Mouse (Mus musculus): ENCODE measurements around the gene Smpdl3b.
"Not testable (repeated sequence)": the region's sequence is repeated elsewhere in the genome, so short reads cannot be mapped to it uniquely, and the experiment has no call there.

Gene Smpdl3b

DNA sequence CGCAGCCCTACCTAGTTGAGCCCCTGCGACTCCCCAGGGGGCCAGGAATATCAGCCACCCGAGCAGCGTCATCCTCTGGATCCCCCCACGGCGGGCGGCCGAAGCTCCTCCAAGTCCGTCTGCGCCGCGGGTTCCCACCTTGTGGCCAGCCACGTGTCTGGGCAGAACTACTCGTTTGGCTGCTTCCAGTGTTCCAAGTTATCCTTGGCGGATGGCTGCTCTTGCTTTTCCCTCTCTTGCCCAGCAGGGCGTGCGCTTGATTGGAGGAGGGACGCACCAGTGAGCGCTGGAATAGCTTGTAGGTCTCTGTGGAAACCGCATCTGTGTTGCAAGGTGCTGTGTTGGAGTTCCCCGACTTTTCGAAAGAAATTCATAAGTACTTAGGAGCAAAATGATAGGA is at the start of gene Smpdl3b:
Gene Smpdl3b (minus strand): TSS at position 279 of the 400 bp plus-strand sequence.
- peak; percentile 66 for DNase-seq (ENCODE audit: low spot score)

DNA sequence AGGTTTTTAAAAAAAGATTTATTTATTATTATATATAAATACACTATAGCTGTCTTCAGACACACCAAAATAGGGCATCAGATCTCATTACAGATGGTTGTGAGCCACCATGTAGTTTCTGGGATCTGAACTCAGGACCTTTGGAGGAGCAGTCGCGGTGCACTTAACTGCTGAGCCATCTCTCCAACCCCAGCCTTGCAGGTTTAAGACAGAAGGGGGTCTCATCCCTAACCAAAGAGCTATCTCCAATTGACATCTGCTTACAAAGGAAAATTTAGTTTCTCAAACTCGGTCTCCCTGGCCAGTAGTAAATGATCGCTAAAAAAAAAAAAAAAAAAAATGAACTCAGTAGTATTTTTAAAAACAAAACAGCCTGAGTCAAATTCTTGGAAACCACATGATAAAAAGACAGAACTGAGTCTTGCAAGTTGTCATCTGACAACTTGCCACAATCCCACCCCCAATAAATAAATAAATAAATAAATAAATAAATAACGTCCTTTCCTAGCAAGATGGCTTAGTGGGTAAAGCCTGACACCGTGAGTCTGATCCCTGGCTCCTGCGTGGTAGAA is 49.7 kb upstream of the Smpdl3b start:
- DNase-seq (ENCODE audit: low spot score), result no peak

DNA sequence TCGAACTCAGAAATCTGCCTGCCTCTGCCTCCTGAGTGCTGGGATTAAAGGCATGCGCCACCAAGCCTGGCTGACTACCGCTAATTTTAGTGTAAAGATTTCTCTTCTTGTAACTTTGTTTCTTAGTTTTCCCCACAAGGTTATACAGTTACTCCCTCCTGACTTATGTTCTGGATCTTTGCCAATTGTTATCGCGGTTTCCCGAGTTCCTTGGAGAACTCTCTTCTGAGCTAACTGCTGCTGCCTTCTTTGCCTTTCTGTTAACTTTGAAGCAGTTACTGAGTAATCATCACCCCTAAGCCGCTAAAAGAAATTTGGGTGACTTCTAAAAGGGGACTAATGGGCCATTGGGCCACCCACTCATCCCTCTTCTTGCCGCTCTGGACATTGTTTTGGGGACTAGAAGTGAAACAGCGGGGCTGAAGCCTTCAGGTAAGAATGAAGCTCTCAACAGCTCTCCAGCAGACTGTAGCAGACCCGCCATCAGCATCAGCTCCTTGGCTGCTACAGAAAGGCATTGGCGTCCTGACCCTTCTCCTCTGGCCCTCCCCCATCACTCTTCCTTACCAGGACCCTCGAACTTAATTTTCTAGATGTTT is 48.6 kb upstream of the Smpdl3b start:
- no peak for DNase-seq (ENCODE audit: low spot score)

DNA sequence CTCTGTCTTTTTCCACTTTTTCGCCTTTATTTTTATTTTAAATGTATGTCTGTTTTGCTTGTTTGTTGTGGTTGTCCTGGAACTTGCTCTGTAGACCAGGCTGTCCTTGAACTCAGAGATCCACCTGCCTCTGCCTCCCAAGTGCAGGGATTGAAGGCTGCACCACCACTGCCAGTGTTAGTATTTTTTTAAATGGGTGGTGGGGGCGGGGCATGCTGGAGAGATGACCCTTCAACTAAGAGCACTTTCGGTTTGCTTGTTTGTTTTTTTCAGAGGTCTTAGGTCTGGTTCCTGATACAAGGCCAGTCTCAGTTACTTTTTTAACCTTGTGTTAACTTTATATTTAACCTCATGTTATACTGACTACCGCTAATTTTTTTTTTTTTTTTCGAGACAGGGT is 48.1 kb upstream of the Smpdl3b start:
- no peak for DNase-seq (ENCODE audit: low spot score)

DNA sequence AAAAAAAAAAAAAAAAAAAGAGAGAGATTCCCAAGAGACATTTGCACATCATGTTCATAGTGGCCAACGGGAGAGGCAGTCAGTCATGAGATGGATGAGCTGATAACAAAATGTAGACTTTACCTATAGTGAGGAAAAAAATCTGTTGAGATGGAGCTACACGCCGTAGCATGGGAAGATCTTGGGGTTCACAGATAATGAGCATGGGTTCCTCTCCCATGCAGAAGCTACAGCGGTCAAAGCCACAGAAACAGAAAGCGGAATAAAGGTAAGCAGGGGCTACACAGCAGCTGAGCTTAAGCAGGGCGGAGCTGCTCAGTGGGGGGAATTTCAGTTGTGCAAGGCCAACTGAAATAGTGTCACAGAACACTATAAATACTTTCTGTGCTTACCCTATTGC is 47.3 kb upstream of the Smpdl3b start:
- DNase-seq (ENCODE audit: low spot score), result no peak

DNA sequence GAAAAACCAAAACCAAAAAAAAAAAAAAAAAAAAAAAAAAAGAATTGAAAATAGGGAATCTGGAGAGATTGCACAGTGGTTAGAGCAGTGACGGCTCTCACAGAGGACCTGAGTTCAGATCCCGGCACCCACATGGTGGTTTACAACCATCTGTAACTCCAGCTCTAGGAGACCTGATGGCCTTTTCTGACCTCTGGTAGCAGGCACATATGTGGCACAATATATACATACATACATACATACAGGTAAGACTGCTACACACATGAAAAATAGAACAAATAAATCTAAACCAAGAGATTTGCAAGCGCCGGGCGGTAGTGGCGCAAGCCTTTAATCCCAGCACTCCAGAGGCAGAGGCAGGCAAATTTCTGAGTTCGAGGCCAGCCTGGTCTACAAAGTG is 46.8 kb upstream of the Smpdl3b start:
- DNase-seq (ENCODE audit: low spot score), result no peak

DNA sequence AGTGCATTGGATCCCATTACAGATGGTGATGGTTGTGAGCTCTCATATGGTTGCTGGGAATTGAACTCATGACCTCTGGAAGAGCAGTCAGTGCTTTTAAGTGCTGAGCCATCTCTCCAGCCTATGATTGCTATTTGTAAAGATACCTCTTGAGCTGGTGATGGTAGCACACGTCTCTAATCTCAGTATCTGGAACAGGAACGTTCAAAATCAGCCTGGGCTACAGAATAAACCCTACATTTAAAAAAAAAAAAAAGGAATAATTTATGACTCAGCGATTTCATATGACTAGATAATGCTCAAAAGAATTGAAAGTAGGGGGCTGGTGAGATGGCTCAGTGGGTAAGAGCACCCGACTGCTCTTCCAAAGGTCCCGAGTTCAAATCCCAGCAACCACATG is 46.2 kb upstream of the Smpdl3b start:
- DNase-seq (ENCODE audit: low spot score), result no peak

DNA sequence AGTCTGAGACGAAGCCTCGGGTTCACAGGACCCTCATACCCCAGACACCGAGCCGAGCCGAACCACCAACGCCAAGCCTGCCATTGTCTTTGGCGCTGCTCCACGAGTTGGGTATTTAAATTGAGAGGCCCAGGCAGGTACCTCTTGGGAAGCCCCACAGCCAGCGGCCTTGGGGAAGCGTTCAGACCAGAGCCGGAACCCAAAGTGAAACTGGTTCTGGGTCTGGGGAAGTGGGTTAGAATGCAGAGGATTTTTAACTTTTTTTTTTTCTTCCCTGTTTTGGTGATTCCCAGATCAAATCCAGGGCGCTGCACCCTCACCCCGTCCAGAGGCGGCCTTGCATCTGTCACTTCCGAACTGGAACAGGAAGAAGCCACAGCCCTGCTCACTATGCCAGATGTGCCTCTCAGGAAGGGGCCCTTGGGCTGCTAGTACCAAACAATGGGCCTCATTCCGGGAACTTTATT is 45.2 kb upstream of the Smpdl3b start:
- DNase-seq (ENCODE audit: low spot score), result no peak

DNA sequence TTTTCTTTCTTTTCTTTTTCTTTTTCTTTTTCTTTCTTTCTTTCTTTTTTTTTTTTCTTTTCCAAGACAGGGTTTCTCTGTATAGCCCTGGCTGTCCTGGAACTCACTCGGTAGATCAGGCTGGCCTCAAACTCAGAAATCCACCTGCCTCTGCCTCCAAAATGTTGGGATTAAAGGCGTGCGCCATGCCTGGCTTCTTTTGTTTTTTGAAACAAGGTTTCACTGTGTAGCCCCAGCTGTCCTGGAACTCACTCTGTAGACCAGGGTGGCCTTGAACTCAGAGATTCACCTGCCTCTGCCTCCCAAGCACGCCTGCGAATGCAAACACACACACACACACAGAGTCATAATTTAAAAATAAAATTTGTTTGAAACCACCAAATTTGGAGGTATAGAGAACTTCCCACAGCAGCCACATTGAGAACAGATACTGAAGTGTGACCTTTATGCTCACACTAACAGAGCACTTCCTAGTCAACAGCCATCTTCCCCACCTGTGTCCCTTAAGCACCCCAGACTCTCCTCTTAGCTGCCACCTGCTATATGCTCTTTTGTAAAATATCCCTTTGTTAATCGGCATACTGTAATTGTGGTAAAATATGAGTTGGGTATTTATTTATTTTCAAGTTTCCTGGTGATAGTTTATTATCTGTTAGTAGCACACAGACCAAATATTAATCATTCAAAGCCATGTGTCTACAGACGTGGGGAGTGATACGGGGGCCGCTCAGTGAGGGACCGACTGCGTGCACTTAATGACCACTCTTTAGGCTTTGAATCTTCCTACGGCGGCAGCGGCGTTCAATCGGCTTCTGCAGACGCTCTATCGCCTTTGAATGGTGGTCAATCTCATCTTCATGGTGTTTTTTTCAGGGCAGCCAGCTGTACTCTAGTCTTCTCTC is 44.4 kb upstream of the Smpdl3b start:
- DNase-seq (ENCODE audit: low spot score), result no peak

DNA sequence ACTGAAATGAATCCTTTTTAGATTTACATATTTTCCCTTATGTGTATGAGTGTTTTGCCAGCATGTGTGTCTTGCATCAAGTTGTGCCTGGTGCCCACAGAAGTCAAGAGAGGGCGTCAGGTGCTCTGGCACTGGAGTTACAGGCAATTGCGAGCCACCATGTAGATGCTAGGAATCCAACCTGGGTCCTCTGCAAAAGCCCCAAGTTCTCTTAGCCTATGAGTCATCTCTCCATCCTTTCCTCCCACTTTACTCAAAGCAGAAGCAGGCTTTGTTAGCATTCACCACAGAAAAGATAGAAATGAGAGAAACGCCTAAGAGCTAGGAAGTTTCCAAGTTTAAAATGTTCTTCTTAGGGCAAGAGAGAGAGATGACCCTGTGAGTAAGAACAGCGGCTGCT is 42.8 kb upstream of the Smpdl3b start:
- DNase-seq (ENCODE audit: low spot score), result no peak

DNA sequence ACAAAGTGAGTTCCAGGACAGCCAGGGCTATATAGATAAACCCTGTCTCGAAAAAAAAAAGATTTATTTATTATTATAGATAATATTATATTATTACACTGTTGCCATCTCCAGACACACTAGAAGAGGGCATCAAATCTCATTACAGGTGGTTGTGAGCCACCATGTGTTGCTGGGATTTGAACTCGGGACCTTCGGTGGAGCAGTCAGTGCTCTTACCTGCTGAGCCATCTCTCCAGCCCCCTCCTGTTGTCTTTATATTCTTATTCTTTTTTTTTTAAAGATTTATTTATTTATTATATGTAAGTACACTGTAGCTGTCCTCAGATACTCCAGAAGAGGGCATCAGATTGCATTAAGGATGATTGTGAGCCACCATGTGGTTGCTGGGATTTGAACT is 41.6 kb upstream of the Smpdl3b start:
- not testable (repeated sequence) for DNase-seq (ENCODE audit: low spot score)

DNA sequence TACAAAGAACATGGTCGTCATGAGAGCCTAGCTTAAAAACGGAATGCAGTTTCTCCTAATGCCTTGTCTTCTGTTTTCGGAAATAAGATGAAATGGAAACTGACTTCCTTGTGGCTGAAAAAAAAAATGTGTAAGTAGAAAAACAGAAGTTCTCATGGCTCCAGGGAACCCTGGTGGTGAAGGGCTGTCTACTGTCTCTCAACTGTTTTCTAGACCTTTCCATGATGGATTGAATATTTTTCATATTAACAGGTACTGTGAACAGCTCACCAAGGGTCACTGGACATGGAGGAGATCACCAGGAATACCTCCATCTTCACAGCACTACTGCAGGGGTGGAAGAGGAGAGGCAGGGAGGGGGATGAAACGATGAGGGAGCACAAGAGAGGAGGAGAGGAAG is 41.0 kb upstream of the Smpdl3b start:
- no peak for DNase-seq (ENCODE audit: low spot score)

DNA sequence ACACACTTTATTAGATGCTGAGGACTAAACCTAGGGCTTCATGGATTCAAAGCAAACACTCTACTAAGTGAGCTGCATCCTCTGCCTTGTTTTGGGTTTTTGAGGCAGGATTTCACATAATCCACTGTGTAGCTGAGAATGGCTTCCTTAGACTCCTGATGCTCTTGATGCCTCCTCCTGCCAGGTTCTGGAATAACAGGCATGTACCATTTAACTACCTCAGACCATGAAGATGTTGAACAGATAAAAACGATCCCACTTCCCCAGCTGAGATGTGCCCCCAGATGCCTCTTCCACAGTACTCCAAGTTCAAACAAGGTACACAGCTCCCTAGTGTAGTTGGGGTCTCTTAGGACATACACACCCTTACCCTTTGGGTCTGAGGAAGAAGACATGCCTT is 40.4 kb upstream of the Smpdl3b start:
- no peak for DNase-seq (ENCODE audit: low spot score)

DNA sequence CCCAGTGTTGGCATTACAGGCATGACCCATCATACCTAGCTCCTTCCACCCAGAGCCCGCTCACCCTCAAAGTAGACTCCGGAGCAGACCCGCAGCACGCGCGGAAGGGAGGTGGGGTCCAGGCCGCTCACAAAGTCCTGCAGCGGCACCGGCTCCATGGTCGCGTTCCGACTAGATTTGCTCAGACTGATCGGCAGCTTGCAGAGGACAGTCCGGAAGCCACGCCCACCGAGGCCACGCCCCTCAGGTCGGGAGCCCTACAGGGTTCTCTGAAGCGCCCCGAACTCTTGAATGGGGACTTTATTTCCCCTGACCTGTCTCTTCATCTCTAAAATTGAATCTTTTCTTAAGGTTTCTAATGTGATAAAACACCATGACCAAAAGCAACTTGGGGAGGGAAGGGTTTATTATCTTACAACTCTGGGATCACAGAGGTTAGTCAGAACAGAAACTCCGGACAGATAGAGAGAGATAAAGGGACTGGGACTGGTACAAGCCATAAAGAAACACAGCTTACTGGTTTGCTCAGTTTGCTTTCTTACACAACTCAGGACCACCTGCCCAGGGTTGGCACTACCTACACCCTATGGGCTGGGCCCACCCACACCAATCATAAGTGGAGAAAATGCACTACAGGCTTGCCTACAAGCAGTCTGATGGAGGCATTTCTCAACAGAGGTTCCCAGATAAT is 39.3 kb upstream of the Smpdl3b start, which contains the start of gene Themis2:
Gene Themis2 (minus strand): TSS at position 192 of the 691 bp plus-strand sequence.
- DNase-seq (ENCODE audit: low spot score), result peak; percentile 42

DNA sequence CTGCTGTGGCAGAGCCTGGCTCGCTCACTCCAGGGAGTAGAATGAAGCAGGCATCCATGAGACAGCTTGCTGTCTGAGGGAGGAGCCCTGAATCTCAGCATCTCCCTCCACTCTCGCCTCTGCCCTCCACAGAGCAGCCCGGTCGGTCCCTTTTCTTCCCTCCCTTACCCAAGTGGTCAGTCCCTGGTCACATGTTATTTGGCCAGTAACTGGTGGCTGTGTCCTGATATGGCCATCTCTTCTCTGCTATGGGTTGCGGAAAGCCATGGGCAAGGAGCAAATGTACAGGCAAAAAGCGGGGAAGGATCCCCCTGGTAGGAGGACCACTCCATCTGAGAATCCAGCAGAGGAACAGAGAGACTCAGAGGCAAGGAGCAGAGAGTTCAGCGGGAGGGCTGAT is 38.1 kb upstream of the Smpdl3b start:
- DNase-seq (ENCODE audit: low spot score), result no peak

DNA sequence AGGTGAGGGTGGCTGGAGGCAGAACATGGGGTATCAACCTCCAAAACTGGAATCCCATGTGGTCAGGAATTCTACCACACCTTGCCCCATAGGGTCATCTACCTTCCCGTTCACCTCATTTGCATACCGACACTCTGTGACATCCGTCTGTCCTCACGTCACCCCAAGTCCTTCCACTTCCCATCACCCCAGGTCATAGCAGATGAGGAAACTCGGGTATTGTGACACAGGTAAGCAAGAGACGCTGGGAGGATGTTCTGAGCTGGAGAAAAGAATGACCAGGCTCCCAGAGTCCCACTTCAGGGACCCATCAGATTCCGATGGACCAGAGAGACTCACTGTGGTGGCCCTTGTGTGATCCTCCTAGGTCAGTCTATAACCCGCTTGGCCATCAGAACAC is 37.7 kb upstream of the Smpdl3b start:
- DNase-seq (ENCODE audit: low spot score), result no peak

DNA sequence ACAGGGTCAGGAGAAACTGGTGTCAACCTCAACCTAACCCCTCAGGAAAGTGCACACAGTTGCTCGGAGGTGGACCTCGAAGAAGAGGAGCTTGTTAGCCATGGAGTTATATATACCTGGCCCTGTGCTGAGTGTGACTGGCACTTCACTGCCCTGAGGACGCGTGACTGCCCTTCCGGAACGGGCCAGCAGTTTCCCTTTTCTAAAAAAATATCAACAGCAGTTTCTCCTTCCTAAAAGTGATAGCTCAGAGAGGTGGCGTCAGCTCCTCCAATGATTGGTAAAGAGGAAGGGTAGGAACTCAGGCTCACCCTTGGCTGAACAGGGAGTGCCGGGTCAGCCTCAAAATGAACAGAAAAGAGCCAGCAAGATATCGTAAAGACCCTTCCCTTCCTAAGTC is 37.0 kb upstream of the Smpdl3b start:
- DNase-seq (ENCODE audit: low spot score), result no peak

DNA sequence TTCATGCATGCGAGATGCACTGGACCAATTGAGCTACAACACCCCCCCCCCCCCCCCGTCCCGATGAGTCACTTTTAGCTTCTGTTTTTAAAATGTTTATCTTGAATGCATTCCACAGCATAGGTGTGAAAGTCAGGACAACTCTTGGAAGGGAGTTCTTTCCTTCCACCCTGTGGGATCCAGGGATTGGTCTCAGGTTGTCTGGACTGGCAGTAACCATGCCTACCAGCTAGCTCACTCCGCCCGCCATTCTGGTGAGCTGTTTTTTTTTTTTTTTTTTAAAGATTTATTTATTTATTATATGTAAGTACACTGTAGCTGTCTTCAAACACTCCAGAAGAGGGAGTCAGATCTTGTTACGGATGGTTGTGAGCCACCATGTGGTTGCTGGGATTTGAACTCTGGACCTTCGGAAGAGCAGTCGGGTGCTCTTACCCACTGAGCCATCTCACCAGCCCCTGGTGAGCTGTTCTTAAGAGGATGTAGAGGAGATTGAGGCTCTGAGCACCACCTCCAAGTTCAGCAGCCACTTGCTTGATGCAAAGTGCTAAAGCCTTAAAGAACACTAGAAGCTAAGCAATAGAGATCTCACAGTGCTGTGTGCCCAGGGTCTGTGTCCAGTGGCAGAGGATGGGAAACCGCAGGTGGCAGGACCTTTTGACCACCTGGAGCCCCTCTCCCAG is 36.4 kb upstream of the Smpdl3b start:
- DNase-seq (ENCODE audit: low spot score), result not testable (repeated sequence)

DNA sequence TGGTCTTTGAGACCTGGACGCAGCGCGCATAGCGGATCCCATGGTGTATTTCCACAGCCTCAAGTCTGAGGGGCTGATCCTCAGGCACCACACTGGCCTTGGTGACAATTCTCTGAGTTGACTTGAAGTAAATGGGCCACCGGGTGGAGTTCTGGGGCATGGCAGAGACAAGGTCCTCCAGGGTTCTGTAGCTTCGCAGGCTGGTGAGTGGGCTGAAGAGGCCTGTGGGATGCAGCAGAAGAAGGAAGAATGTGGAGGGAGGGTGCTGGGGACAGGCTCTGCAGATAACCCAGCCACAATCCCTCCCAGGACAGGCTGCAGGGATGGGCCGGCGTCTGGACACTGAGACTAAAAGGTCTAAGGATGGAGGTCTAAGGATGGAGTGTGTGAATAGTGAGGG is 32.7 kb upstream of the Smpdl3b start:
- no peak for DNase-seq (ENCODE audit: low spot score)

DNA sequence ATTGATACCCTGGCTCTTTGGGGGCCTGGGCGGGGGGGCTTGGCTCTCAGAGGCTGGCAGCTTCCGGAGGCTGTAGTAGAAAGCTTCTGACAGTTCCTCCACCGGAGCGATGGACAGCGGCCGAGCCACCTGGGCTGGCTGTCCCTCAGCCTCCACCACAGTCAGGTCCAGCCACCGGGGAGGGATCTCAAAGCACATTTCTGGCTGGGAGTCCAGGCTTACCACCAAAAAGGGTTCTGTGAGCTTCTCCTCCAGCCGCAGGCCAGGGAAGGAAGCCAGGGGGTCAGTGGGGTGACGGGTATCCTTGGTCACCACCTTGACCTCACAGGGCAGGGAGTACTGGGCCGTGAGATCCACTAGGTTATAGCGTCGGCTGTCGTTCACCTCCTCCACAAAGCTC is 28.2 kb upstream of the Smpdl3b start:
- no peak for DNase-seq (ENCODE audit: low spot score)

DNA sequence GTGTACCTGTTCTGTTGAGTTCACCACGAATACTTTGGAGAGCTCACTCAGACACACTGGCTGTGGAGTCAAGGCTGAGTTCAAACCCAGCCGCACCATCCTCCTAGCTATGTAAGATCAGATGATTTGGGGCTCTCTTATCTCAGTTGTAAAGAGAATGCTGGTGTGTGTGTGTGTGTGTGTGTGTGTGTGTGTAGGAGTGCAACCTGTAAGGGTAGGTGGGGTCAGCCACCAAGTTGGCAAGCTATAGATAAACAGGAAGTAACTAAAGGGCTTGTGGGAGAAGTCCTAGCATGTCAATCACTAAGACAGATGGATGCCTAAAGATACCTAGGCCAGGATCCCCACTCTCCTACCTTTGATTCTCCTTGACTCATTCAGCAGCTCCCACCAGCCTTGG is 26.7 kb upstream of the Smpdl3b start:
- no peak for DNase-seq (ENCODE audit: low spot score)

DNA sequence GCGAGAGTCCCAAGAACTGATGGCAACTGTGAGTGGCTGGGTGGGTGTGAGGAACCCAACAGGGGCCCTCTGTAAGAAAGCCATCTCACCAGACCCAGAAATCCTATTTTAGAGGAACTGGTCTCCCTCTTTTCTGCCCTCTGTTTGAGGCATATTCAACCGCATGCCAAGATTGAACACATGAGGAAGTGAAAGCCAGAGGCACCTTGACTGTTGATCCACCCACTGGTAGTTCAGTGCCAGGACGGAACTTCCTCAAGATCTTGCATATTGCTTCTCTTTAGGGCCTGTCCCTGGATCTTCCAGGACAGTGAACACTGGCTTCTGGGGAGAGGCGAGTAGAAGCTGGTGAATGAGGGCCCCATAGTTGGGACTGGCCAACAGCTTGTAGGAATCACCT is 23.2 kb upstream of the Smpdl3b start:
- DNase-seq (ENCODE audit: low spot score), result no peak
